Comparison of ENCODE assay signal across 7 mouse cellular contexts in the genomic region with DNA sequence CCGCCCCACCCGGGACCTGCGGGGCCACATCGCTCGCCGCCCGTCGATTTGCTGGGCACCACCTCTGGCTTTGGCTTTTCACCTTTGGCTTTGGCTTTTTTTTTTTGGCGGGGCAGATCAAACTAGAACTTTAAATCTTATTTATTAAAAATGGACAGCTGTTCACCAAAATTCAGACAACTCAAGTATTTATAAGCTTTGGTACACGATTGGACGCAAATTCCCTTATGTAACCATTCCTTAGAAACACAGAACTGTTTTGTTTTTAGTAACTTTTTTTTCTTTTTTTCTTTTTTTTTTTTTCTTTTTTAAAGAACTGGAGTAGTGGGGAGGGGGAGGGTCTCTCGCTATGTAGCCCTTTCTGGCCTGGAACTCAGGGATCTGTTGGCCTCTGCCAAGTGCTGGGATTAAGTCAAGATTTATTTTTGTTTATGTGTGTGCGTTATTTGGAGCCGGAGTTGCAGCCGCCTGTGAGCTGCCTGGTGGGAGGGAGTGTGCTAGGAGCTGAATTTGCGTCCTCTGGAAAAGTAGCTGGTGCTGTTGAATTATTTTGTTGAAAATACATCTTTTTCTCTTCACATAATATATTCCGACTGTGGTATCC. TPM values are rescaled to one million over a fixed set of nuclear protein-coding genes. Genes with fewer than 3 reads are reported as not detected.
A peak's percentile ranks its signal among the peaks of the same experiment; 100 is the strongest.
DNase-seq lines count a peak whose midpoint lies in the region; ATAC-seq and TF ChIP-seq lines count a peak whose summit lies in the region.

No protein-coding gene starts in this region.

- TF ChIP-seq POLR2A in testis, adult 2 months (IDR thresholded peaks at IDR 0.05; ENCODE audit: control insufficient read depth, low read depth, low read length), result no peak

- peak overlapping the region; percentile 63 for H3K4me2 ChIP-seq in embryonic facial prominence, embryonic 15.5 days (replicated peaks)
- H3K4me2 ChIP-seq in liver, embryonic 14.5 days (ENCODE audit: low read depth), result peak overlapping the region; percentile 83

- 4% methylated on average over 17 of the region's 17 CpGs for WGBS in embryonic facial prominence, embryonic 15.5 days
- 18% methylated on average over 17 of the region's 17 CpGs for WGBS in liver, embryonic 14.5 days (ENCODE audit: insufficient replicate concordance)

- DNase-seq in testis, postnatal 10 days (ENCODE audit: low spot score), result no peak
- peak; percentile 46 to 54 for DNase-seq in heart, postnatal 10 days
- no peak for DNase-seq in liver, embryonic 14.5 days (ENCODE audit: low read depth in 3 of 3, low spot score in 3 of 3)
- DNase-seq in yolk sac, embryonic 10.5 days (ENCODE audit: low spot score), result peak; percentile 42
- no peak for DNase-seq in ovary, postnatal 10 days (ENCODE audit: low spot score)

- H3K27me3 ChIP-seq in testis, adult 2 months (ENCODE audit: control insufficient read depth, insufficient read depth, low read length), result no peaks in the 10 kb centered on the region
- no peaks in the 10 kb centered on the region for H3K27me3 ChIP-seq in embryonic facial prominence, embryonic 15.5 days
- no peaks in the 10 kb centered on the region for H3K27me3 ChIP-seq in liver, embryonic 14.5 days (ENCODE audit: control insufficient read depth, insufficient read depth, low read length)

- no peak for TF ChIP-seq EP300 in liver, embryonic 14.5 days (IDR thresholded peaks at IDR 0.05; ENCODE audit: low read depth)

- H3K36me3 ChIP-seq in testis, adult 2 months (ENCODE audit: control insufficient read depth, insufficient read depth, low read length), result no peaks in the 10 kb centered on the region
- H3K36me3 ChIP-seq in embryonic facial prominence, embryonic 15.5 days, result no peaks in the 10 kb centered on the region
- no peaks in the 10 kb centered on the region for H3K36me3 ChIP-seq in liver, embryonic 14.5 days (replicated peaks; ENCODE audit: control insufficient read depth, insufficient read depth, low read depth)

- no peaks in the 10 kb centered on the region for H3K9me3 ChIP-seq in embryonic facial prominence, embryonic 15.5 days (replicated peaks)
- H3K9me3 ChIP-seq in liver, embryonic 14.5 days (ENCODE audit: control insufficient read depth, low read length), result no peaks in the 10 kb centered on the region

- peak overlapping the region; percentile 99 for H3K4me3 ChIP-seq in testis, adult 2 months (ENCODE audit: control insufficient read depth, low read depth, low read length)
- H3K4me3 ChIP-seq in embryonic facial prominence, embryonic 15.5 days (replicated peaks), result peak overlapping the region; percentile 92
- peak overlapping the region; percentile 89 to 90 for H3K4me3 ChIP-seq in liver, embryonic 14.5 days (ENCODE audit: insufficient read depth in 1 of 2, low read depth in 2 of 2, low read length in 2 of 2)

- no peak for TF ChIP-seq CTCF in testis, adult 2 months (IDR thresholded peaks at IDR 0.05; ENCODE audit: control insufficient read depth, insufficient read depth, insufficient replicate concordance, low read depth, low read length)
- TF ChIP-seq CTCF in liver, embryonic 14.5 days (IDR thresholded peaks at IDR 0.05; ENCODE audit: low read depth), result no peak

- H3K4me1 ChIP-seq in testis, adult 2 months (ENCODE audit: control insufficient read depth, insufficient read depth, low read length), result peaks cover 3% of the 10 kb centered on the region; the same call in 1 of the 2 replicates
- H3K4me1 ChIP-seq in embryonic facial prominence, embryonic 15.5 days, result peaks cover 4% of the 10 kb centered on the region; the same call in 1 of the 2 replicates
- peaks cover 0 to 3% of the 10 kb centered on the region in 2 experiments; a peak in 2 of 4 replicates for H3K4me1 ChIP-seq in liver, embryonic 14.5 days (replicated peaks; ENCODE audit: control insufficient read depth in 2 of 2, insufficient read depth in 2 of 2, low read length in 1 of 2)

- intact Hi-C loops in heart, postnatal 10 days (cut with DNase I), result loop anchor here (1.0 kb wide), 1 partner anchor 27 kb away; the partner anchor contains the start of gene Dcaf5

- H3K27ac ChIP-seq in testis, adult 2 months (ENCODE audit: control insufficient read depth, insufficient read depth, low read depth, low read length), result peak overlapping the region; percentile 97
- peak overlapping the region; percentile 93 for H3K27ac ChIP-seq in embryonic facial prominence, embryonic 15.5 days (replicated peaks)
- no peak overlapping the region; the same call in 1 of the 2 replicates for H3K27ac ChIP-seq in liver, embryonic 14.5 days

- H3K9ac ChIP-seq in embryonic facial prominence, embryonic 15.5 days, result peak overlapping the region; percentile 68
- H3K9ac ChIP-seq in liver, embryonic 14.5 days (replicated peaks), result peak overlapping the region; percentile 77

- no peak for ATAC-seq in embryonic facial prominence, embryonic 15.5 days (ENCODE audit: insufficient number of reproducible peaks, low FRiP score, low TSS enrichment, low read depth)
- no peak for ATAC-seq in liver, embryonic 14.5 days (ENCODE audit: insufficient read depth)

RNA-seq across cellular contexts. Expression of gene Exd2, which starts 0.9 kb away (rescaled TPM):
- polyA plus RNA-seq in testis, adult 2 months (2012; rRNA removed), result 19.0 and 24.2 TPM in 2 replicates
- 24.1 and 25.3 TPM in 2 replicates for polyA plus RNA-seq in embryonic facial prominence, embryonic 15.5 days (2015; fragmentation: Nextera tagmentation; extraction: Ambion mirVana)
- total RNA-seq in heart, postnatal 10 days (2021), result 10 to 100 TPM; 12.8 to 13.3 TPM
- polyA plus RNA-seq in liver, embryonic 14.5 days (2012; rRNA removed), result 3.7 and 4.2 TPM in 2 replicates
- 5.1 and 5.5 TPM in 2 replicates for polyA plus RNA-seq in liver, embryonic 14.5 days (2014; fragmentation: Nextera tagmentation; extraction: Ambion mirVana)

RNA-seq across cellular contexts. Expression of gene Dcaf5, which starts 27.4 kb away (rescaled TPM):
- polyA plus RNA-seq in testis, adult 2 months (2012; rRNA removed), result 97.1 and 102 TPM in 2 replicates
- polyA plus RNA-seq in embryonic facial prominence, embryonic 15.5 days (2015; fragmentation: Nextera tagmentation; extraction: Ambion mirVana), result 13.7 and 15.3 TPM in 2 replicates
- 10 to 100 TPM; 34.0 to 42.4 TPM for total RNA-seq in heart, postnatal 10 days (2021)
- 3.1 and 4.0 TPM in 2 replicates for polyA plus RNA-seq in liver, embryonic 14.5 days (2012; rRNA removed)
- 1.6 and 2.3 TPM in 2 replicates for polyA plus RNA-seq in liver, embryonic 14.5 days (2014; fragmentation: Nextera tagmentation; extraction: Ambion mirVana)

RNA-seq across cellular contexts. Expression of gene Galnt16, which starts 54.3 kb away (rescaled TPM):
- 1.5 and 1.7 TPM in 2 replicates for polyA plus RNA-seq in testis, adult 2 months (2012; rRNA removed)
- 25.4 and 27.6 TPM in 2 replicates for polyA plus RNA-seq in embryonic facial prominence, embryonic 15.5 days (2015; fragmentation: Nextera tagmentation; extraction: Ambion mirVana)
- 10 to 100 TPM; 13.4 to 16.0 TPM for total RNA-seq in heart, postnatal 10 days (2021)
- 0.05 and 0.07 TPM in 2 replicates for polyA plus RNA-seq in liver, embryonic 14.5 days (2012; rRNA removed)
- 0.04 TPM in 1 of 2 replicates, not detected in the other for polyA plus RNA-seq in liver, embryonic 14.5 days (2014; fragmentation: Nextera tagmentation; extraction: Ambion mirVana)

Comparison
In these comparisons a context has a peak if more than half of its experiments do, and no peak if none do; other contexts are left out.
1. DNase-seq: peak in heart, postnatal 10 days (2 of 2) and yolk sac, embryonic 10.5 days (single experiment); none in testis, postnatal 10 days (single experiment), liver, embryonic 14.5 days (0 of 3) and ovary, postnatal 10 days (single experiment).
2. Peak in every context shown above with its lines, with median percentiles within 50 percentile points of each other: H3K4me3 ChIP-seq.